Mouse (Mus musculus) mature B cell (primary cell): ENCODE data around the gene Dhrs9.
"Not testable (repeated sequence)": the region's sequence is repeated elsewhere in the genome, so short reads cannot be mapped to it uniquely, and the experiment has no call there.

Experiments used
- in situ Hi-C: fragments of 300-500 bp; cut with MboI; formaldehyde crosslinking; loops from 2 replicates; pipeline ENCODE4 v1.14.3; 2019

Dhrs9 gene

GRCm38 (mm10) chr2:69380281-69380680 lies at the start of gene Dhrs9:
TSS of gene Dhrs9 (plus strand) at chr2:69380445.
- in situ Hi-C loops = no loop called here

GRCm38 (mm10) chr2:69331523-69331922 lies 48.7 kb upstream of the Dhrs9 start:
- in situ Hi-C loops = not testable (repeated sequence)

GRCm38 (mm10) chr2:69341506-69341905 lies 38.7 kb upstream of the Dhrs9 start:
- in situ Hi-C loops = no loop called here

DNA sequence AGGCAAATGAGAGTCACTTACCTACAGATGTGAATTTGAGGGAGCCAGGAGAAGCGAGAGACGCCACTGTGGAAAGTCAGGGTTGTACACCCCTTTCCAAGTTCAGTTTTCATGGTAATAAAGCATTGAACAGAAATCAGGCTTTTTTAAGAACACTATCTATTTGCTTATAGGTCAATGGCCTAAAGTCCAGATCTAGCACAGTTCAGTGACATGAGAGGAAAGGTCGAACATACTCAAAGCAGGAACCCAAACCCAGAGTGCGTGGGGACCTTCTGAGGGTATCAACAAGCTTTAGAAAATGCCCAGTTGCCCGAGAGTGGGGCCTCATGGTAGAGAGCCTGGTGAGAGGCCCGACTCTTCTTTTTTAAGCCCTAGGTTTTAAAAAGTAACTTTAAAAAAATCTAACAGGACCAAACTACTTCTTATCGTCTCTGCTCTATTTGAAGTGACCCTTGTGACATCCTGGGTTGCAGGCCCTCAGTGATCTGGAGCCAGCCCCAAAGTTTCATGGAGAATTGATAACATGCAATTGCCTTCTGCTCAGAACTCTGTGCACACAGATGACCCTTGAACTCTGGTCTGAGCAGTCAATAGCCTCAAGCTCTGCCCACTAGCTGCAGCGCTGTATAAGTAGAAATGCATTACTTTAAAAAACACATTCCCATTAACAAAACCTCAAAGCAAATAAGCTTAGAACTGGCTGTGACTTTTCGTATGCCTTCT lies 37.6 kb upstream of the Dhrs9 start, which contains the start of gene Abcb11:
Gene Abcb11, minus strand, starts transcription at position 121 of the 726 bp plus-strand sequence.
- in situ Hi-C loops = no loop called here

- in situ Hi-C loops = not testable (repeated sequence)
These were observed 24.8 kb upstream of the Dhrs9 start for GRCm38 (mm10) chr2:69355402-69355801.

GRCm38 (mm10) chr2:69364831-69365230 lies 15.4 kb upstream of the Dhrs9 start:
- in situ Hi-C loops = no loop called here

- in situ Hi-C loops = no loop called here
These were observed 15.0 kb upstream of the Dhrs9 start for GRCm38 (mm10) chr2:69365275-69365674.

DNA sequence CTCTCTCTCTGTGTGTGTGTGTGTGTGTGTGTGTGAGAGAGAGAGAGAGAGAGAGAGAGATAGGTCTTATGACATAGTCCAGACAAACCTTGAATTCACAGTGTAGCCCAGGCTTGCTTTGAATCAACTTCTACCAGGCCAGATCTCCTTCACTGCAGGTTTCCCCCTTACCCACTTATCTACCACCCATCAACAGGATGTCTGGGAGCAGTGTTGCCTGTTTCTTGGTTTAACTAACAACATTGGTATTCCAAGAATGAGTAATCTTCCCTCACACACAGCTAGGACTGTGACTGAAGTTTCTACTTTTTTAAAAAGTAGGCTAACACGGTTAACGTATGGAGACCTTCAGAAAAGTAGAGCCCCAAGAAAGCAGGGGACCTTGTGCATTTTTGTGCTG lies 3.5 kb upstream of the Dhrs9 start:
- in situ Hi-C loops = no loop called here

- in situ Hi-C loops = no loop called here
These were observed 444 bp upstream of the Dhrs9 start for GRCm38 (mm10) chr2:69379801-69380200.

GRCm38 (mm10) chr2:69381740-69382139 lies 1.5 kb downstream of the Dhrs9 start:
- in situ Hi-C loops = no loop called here

GRCm38 (mm10) chr2:69382838-69383237 lies 2.6 kb downstream of the Dhrs9 start:
- in situ Hi-C loops = no loop called here

DNA sequence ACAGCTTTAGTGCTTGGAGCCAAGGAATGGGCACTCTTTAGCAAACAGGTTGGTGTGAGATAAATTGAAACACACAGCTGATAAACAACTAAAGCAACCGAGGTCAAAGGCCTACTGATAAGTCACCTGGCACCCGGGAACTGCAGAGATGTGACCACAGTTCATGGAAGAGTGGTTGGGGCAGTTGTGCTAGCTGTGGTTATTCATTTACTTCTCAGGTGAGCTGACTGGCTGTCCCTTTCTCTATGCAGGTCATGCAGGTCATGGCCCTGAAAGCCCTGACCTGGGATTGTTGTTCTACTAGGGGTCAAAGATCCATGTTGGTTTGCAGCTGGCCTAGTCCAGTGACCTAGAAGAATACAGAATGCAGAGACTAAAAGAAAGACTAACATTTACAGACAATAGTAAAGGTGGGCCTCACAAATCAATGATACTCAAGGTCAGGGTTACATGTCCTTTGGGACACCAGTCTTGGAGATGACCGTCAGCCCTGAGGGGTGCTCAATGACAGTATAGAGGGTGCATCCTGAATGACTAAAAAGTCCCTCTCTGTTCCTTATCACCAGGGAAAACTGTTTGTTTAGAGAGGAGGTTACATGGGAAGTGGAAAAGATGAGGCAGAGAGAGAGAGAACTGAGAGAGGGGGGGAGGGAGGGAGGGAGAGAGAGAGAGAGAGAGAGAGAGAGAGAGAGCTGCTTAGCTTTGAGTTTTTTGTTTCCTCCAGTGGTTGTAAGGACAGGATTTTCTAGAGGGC lies 6.0 kb downstream of the Dhrs9 start:
- in situ Hi-C loops = no loop called here

- in situ Hi-C loops = no loop called here
These were observed 13.7 kb downstream of the Dhrs9 start for GRCm38 (mm10) chr2:69393947-69394346.

DNA sequence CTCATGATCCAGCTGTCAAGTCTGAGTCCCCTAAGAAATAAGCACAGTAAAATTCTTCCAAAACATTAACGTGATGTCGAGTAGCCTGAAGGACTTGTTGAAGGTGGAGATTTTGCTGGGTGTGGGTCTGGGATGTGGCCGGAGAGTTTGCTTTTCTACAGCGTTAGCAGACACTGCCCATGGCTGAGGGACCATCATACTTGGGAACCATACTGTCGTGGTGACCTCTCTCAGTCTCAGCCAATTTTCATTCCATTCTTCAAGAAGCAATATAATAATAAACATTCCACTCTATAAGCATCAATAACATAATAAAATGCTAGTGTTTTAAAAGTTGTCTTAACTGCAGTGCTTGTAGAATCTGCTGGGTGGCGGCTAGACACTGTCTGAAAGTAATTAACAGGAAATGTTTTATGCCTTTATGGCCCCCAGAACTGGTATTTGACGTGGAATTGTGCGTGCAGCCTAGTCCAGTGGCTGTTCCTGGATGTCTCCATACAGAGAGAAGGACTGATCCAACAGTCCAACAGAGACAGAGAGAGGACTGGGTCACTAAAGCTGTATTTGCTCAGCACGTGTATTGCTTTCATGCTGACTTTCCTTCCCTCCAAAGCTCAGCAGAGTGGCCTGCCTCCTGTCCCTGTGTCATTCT lies 15.5 kb downstream of the Dhrs9 start:
- in situ Hi-C loops = no loop called here

DNA sequence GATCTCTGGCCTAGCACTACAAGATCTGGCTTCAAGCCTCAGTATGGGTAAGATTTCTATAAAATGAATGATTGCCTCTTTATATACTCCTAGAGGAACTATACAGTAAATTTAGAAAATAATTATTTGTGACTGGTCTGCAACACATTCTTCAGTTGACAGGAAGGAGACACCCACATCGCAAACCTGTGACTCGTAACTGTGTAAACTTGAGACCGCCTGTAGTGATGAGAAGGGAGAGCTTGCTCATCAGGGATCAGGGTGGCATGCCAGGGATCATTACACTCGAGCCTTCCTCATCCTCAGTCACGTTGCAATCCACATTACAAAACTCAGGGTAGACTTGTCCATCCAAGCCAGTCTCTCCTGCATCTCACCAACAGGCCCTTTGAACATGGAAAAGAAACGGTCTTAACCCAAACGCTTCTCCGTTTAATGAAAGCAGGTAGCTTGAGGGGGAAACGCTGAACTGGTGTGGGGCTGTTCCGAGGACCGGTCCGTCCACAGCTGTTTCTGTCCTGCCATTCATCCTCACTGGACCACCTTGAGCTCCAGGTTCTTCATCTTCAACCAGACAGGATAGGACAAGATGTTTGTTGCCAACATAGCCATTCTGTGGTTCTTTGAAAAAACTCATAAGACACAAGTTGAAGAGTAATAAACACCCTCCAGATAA lies 16.7 kb downstream of the Dhrs9 start:
- in situ Hi-C loops = no loop called here

DNA sequence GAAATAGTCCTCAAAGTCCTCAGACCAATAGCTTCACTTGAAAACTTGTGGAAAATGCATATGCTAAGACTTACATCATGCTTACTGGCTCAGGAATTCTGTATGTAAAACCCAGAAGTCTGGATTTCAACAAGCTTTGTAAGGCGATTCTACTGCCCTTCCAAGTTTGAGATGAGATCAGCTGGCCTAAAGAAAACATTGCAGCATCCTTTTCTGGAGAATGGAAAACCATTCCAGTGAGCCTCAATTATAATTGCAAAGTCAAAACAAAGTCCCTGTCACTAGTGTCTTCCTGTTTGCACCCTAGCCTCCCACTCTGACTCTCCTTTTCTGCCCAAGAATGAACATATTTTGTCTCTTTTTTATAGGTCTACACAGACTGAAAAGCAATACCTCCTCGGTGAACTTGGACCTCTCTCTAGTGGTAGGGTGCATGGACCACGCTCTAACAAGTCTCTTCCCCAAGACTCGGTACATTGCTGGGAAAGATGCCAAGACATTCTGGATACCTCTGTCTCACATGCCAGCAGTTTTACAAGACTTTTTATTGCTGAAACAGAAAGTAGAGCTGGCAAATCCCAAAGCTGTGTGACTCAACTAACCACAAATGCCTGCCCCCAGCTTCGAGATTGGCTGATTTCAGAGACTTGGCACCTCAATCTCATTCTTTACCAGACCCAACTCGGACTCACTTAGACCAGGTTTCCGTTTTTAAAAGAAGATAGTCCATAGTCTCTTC lies 20.8 kb downstream of the Dhrs9 start:
- in situ Hi-C loops = no loop called here

GRCm38 (mm10) chr2:69401891-69402290 lies 21.6 kb downstream of the Dhrs9 start:
- in situ Hi-C loops = no loop called here

- in situ Hi-C loops = no loop called here
These were observed 22.1 kb downstream of the Dhrs9 start for GRCm38 (mm10) chr2:69402309-69402708.

DNA sequence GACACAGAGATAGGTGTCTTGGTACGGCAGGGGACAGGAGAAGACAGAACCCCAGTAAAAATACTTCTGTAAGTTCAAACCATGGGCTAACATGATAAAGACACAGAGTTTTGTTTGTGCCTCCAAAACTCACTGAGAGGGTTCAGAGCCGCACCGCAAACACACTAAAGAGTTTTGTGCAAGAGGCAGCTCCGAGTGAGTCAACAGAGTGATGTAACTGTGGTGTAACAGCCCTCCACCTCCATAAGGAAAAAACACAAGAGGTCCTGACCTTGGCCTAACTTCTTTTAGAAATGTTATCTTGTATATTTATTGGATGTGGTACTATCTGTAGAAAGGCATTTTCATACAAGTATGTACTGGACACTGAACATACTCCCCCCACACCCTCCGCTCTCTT lies 25.4 kb downstream of the Dhrs9 start:
- in situ Hi-C loops = no loop called here

- in situ Hi-C loops = no loop called here
These were observed 34.3 kb downstream of the Dhrs9 start for GRCm38 (mm10) chr2:69414539-69414938.

- in situ Hi-C loops = no loop called here
These were observed 34.8 kb downstream of the Dhrs9 start for GRCm38 (mm10) chr2:69415070-69415469.
